Mouse (Mus musculus) cerebellum, postnatal 4 days (tissue): ENCODE measurements at regions not wholly inside any gene's neighbourhood (a gene's known extent, or its start where the extent isn't known, plus 50 kb on each side); places are given as distances from the start of the nearest gene placed in this dataset.

Experiments used
- DNase-seq, 2 experiments: peaks; one replicate each; pipeline ENCODE4 v3.0.0; 2022; ENCODE audit warnings: low spot score in 2 of 2, mixed read lengths in 1 of 2

DNA sequence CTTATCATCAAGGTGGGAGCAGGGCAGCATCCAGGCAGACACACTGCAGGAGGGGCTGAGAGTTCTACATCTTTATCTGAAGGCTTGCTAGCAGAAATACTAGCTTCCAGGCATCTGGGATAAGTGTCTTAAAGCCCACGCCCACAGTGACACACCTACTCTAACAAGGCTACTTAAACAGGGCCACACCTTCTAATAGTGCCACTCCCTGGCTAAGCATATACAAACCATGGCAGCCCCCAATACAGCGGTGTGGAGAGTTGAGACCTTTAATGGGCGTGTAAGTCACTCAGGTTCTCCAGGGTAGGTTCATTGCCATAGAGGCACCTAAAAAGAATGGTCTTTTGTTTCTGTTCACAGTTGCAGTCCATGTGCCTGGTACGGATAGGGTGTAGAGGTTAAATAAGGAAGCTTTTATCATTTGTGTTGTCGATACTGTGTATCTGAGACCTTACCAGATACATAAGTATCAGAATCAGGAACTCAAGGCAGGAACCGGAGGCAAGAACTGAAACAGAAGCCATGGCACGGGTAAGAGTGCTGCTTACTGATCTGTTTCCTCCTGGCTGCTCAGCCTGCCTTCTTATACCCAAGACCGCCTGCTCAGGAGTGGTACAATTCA, 69.0 kb upstream of the Atrnl1 start:
- DNase-seq: no peak

GRCm38 (mm10) chr19:57542506-57542905, 68.3 kb upstream of the Atrnl1 start:
- no peak for DNase-seq

GRCm38 (mm10) chr19:57543681-57544214, 67.1 kb upstream of the Atrnl1 start:
- peak in 1 of 2 experiments; percentile 69 for DNase-seq

DNA sequence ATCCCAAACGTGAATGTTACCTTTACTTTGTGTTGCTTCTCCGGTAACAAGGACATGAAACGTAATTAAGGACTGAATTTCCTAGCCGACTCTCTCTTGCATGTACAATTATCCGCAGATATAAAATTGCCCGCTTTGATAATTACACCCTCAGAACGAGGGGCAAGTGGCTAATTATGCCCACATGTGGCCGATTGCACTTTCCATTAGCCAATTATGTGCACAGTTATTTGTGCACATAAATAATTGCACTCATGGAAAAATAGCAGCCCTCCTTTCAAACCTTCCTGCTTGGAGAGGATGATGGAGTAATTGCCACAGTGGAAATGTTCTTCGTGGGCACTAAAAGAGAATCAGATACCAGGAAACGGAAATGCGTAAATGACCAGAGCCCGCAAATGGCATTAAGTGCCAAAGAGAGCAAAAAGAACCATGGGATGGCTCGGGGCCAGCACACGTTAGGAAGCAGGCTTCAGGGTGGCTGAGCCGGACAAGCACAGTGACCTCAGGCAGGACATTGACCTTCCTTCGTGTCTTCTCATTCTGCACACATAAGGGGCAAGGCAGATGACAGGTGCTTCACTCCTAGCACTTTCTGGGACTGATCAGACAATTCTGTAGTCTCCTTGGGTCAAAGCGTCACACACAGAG, 66.5 kb upstream of the Atrnl1 start:
- DNase-seq: no peak

- no peak for DNase-seq
These were observed 65.8 kb upstream of the Atrnl1 start for GRCm38 (mm10) chr19:57545071-57545470.

DNA sequence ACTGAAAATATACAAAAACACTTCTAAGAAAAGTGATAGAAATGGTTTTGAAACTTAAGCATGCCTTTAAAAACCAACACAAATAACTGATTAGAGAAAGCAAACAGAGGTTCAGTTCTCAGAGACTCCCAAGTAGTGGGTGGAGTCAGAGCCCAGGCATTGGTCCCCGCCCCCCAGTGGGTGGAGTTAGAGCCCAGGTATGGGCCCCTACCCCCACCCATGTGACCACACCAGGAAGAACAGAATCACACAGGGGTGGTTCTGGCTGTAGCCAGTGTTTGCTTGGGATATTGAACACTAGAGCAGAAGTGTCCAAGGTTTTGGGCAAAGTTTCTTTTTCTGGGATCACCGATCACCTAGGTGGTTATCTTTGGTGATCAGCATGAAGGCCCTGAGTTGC, 64.8 kb upstream of the Atrnl1 start:
- DNase-seq: no peak

DNA sequence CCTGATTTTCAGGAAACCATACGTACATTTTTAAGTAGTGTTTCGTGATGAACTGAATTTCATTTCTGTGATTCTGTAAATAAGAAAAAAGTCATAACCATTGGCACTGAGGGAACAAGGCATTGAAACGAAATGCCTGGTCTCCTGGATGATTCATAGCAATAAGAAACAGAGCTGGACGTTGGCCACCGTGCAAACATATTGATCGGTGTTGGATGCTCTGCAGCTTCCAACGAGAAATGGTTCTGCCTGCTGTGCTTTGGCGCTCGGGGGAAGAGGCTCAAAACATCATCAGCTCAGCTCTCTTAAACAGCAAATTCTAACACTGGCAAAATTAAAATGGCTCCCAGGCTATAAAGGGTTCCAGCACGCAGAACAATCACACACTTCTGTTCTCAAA, 64.3 kb upstream of the Atrnl1 start:
- no peak for DNase-seq

DNA sequence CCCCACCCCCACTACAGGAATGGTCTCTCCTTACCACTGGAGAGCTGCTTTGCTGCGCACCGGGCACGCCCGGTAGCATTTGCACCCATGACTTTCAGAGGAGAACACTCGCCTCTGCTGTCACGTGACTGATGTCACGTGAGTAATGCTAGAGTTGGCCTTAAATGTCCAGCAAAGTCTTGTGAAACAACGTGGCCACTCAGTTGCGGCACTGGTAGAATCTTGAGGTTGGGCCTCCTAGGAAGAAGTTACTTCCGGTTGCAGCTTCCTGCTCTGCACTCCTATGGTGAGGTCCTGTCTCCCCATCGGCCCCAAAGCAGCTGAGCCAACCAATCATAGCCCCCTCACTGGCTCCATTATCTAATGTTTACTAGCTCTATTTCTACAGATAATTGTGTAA, 62.7 kb upstream of the Atrnl1 start:
- no peak for DNase-seq

DNA sequence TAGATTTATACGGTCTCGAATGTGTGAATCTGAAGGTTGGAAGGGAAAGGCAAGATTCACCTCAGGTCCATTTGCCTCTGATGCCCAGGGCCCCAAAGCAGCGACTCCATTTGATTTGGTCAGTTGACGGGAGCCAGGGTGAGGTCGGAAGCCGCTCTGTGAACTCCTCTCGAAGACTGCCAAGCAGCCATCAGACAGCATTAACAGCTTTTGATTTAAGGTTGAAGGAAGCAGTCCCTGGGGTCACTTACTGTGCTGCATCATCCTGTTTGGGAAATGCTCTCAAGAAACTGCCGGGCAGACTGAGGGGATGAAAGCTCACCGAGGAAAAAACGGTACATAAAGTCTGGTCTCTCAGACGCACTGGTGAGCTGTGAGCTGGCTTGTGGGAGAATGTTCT, 62.2 kb upstream of the Atrnl1 start:
- no peak for DNase-seq

DNA sequence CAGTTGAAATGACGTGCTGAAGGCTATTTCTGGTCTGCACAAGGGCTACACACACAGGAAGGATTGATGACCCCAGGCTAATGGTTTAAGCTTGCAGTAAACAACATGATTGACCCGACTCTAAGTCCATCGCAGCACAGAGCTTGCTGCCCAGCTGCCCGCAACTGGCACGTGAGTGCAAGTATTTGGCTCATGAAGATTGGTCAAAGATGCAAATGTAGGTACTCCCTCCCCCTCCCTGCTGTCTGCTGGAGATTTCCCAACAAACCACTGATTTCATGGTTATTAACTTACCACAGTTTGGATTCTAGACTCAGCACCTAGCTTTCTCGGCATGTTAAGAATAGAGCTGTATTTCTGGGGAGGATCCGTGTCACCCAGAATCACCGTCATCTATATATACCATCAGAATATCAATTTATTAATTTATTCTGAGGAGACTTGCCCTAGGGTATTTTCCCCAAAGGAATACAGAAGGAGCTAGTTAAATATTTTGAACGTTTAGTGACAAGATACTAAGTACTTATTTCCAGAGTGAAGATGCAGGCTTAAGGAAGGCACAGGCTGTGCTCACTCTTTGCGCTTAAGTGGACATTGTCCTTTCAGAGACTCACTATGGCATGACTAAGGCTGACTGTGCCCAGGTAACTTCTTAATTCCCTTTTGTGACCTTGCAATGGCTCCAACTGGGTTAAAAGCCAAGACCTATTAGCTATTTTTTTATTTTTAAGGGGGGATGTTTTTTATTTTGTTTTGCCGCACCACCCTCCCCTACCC, 57.7 kb upstream of the Atrnl1 start:
- DNase-seq: no peak

DNA sequence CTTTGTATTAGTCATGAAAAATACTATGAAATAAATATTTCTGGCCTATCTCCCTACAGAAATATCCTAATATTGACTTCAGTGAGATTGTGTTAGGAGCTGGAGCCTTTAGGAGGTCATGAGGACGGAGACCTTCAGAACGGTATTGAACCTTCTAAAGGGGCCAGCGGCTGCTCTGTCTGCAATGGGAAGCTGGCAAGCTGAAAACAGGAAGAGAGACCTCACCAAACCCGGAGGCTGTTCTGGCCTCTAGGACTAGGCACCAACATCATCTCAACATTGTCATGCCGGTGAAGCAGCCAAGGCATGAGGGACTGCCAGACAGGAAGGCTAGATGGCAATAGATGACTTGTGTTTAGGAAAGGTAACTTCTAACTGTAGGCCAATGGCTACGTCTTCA, 56.7 kb upstream of the Atrnl1 start:
- no peak for DNase-seq

- no peak for DNase-seq
These were observed 55.5 kb upstream of the Atrnl1 start for GRCm38 (mm10) chr19:57555313-57555712.

DNA sequence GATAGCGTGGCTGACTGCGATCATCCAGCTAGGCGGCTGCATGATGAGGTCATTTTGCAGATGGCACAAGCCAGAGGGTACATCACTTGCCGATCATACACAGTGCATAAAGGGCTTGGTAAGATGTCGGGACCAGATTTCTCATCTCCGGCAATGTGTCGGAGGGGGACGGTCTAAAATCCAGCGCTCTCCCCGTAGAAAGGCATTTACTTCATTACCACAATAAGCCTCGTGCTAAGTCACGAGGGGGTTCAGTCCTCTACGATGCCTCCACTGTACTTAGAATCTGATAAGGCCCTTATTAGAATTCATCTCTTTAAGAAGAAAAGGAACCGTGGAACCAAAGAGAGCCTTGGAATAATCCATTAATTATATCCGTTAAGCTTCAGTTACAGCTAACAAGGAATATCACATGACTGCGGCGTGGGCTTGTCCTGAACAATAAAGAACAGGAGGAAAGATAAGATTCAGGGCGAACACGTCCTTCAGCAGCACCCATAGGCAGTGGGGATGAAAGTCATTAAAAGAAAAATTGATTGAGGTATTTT, 52.3 kb upstream of the Atrnl1 start:
- DNase-seq: no peak

- DNase-seq: no peak
These were observed 50.1 kb upstream of the Atrnl1 start for GRCm38 (mm10) chr19:57560757-57561156.
